Mouse (Mus musculus) macrophage (primary cell): Measurements from ENCODE around the gene Sergef. TPM values are rescaled to one million over a fixed set of nuclear protein-coding genes. Genes with fewer than 3 reads are reported as not detected.

Experiments used
- H3K27ac ChIP-seq: fragments of 350-480 bp; formaldehyde crosslinking; 2 replicates; pipeline ENCODE4 v1.9.0; 2021
- H3K36me3 ChIP-seq: fragments of 350-480 bp; formaldehyde crosslinking; 2 replicates; pipeline ENCODE4 v1.9.0; 2021; ENCODE audit errors: inconsistent target
- H3K4me3 ChIP-seq: fragments of 350-480 bp; formaldehyde crosslinking; 2 replicates; pipeline ENCODE4 v1.9.0; 2021; ENCODE audit errors: inconsistent target
- H3K79me2 ChIP-seq: fragments of 350-480 bp; formaldehyde crosslinking; 2 replicates; pipeline ENCODE4 v1.9.0; 2021; ENCODE audit errors: inconsistent target
- WGBS: methylation state at CpG from one replicate; pipeline ENCODE4 v1.1.7; 2026; ENCODE audit warnings: inconsistent platforms; ENCODE audit not compliant: missing documents; 5-methylcytosine and 5-hydroxymethylcytosine counted together
- polyA plus RNA-seq: library from polyadenylated mRNA; stranded (reverse); fragments of 250-400 nt; gene quantifications from 3 replicates; pipeline ENCODE4 v1.2.4, GENCODE M21; 2018; ENCODE audit warnings: inconsistent platforms

Sergef gene
- polyA plus RNA-seq, 1 experiment from 2014 or later = 7.7 TPM

GRCm38 (mm10) chr7:46401371-46402180 lies 238.0 kb downstream of the Sergef start:
- H3K4me3 ChIP-seq = no peak overlapping the region
- no peak overlapping the region for H3K27ac ChIP-seq
- no peaks in the 10 kb centered on the region for H3K36me3 ChIP-seq
- no peaks in the 10 kb centered on the region for H3K79me2 ChIP-seq
- 69% methylated on average over 3 of the region's 3 CpGs for WGBS

GRCm38 (mm10) chr7:46400346-46400745 lies 239.3 kb downstream of the Sergef start:
- Histone ChIP-seq H3K4me3 (no peak overlapping the region), H3K79me2 (no peaks in the 10 kb centered on the region), H3K27ac (no peak overlapping the region), H3K36me3 (no peaks in the 10 kb centered on the region)
- 68% methylated on average over 8 of the region's 8 CpGs for WGBS

GRCm38 (mm10) chr7:46399676-46400075 lies 239.9 kb downstream of the Sergef start:
- WGBS = 90% methylated on average over 1 of the region's 1 CpGs

DNA sequence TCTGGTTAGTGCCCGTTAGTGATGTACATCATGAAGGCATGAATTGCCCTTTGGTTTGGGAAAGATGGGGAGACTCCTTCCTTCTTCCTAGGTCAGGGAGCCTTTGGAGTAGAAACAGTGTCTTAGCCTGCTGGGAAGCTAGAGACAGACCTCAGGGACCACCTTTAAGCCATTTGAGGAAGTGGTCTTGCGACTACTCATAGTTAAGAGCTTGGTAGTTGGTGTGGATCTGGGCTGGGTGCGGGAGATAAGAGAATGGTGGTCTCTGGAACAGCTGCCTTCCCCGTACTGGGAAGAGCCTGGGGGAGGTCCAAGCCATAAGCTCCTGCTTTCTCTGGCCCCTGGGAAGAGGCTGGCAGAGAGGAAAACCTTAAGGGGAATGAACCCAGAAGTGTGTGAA lies 241.0 kb downstream of the Sergef start:
- Histone ChIP-seq H3K36me3 (no peaks in the 10 kb centered on the region), H3K79me2 (no peaks in the 10 kb centered on the region), H3K27ac (no peak overlapping the region), H3K4me3 (no peak overlapping the region)
- 28% methylated on average over 4 of the region's 4 CpGs for WGBS

More at GRCm38 (mm10) chr7:46399676-46400075, 239.9 kb downstream of the Sergef start:
- no peak overlapping the region for H3K27ac ChIP-seq
- no peak overlapping the region for H3K4me3 ChIP-seq
- no peaks in the 10 kb centered on the region for H3K36me3 ChIP-seq
- no peaks in the 10 kb centered on the region for H3K79me2 ChIP-seq

DNA sequence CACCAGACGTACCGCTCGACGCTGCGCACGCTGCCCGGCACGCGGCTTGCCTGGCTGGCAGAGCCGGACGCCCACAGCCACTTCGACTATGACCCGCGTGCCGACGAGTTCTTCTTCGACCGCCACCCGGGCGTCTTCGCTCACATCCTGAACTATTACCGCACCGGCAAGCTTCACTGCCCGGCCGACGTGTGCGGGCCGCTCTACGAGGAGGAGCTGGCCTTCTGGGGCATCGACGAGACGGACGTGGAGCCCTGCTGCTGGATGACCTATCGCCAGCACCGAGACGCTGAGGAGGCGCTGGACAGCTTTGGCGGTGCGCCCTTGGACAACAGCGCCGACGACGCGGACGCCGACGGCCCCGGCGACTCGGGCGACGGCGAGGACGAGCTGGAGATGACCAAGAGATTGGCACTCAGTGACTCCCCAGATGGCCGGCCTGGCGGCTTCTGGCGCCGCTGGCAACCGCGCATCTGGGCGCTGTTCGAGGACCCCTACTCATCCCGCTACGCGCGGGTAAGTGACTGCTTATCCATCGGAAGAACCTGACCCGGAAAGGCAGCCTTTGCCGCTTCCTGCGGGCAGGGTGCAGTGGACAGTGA lies 241.8 kb downstream of the Sergef start:
- 20% methylated on average over 70 of the region's 70 CpGs for WGBS
- Histone ChIP-seq H3K4me3 (no peak overlapping the region), H3K36me3 (no peaks in the 10 kb centered on the region), H3K27ac (no peak overlapping the region), H3K79me2 (no peaks in the 10 kb centered on the region)

DNA sequence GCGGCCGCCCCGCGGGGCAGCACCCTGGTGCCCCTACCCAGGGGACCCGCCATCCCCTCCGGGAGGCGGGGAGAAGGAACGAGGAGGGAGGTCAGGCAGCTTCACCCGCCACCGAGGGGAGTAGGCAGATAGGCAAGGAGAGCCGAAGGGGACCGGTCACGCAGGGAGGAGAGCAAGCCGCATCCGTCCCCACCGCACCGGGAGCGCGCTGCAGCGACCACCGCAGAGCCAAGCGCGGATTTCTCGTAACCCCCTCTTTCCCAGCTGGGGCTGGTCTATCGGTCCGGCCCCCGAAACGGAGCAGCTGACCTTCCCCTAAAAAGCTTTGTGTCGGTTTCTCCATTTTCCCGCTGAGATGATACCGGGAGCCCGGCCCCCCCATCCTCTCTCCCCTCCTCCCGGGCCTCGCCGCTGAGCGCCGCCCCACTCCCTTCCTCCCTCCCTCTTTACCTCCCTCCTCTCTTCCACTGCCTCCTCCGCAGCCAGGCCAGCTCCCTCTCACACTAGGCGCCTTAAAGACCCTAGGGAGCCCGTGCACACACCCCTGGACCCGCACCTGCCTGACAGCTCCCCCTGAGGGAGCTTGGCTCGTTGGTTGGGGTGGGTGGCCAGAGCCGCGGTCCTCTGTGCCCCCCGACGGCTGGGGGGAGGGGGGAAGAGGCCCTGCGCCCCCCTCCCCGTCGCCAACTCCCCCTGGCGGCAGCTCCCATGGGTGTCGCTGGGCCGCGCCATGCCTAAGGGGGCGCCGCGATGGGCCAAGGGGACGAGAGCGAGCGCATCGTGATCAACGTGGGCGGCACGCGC lies 242.5 kb downstream of the Sergef start:
- no peaks in the 10 kb centered on the region for H3K79me2 ChIP-seq
- no peaks in the 10 kb centered on the region for H3K36me3 ChIP-seq
- H3K27ac ChIP-seq = no peak overlapping the region
- no peak overlapping the region for H3K4me3 ChIP-seq
- WGBS = 8% methylated on average over 64 of the region's 64 CpGs

DNA sequence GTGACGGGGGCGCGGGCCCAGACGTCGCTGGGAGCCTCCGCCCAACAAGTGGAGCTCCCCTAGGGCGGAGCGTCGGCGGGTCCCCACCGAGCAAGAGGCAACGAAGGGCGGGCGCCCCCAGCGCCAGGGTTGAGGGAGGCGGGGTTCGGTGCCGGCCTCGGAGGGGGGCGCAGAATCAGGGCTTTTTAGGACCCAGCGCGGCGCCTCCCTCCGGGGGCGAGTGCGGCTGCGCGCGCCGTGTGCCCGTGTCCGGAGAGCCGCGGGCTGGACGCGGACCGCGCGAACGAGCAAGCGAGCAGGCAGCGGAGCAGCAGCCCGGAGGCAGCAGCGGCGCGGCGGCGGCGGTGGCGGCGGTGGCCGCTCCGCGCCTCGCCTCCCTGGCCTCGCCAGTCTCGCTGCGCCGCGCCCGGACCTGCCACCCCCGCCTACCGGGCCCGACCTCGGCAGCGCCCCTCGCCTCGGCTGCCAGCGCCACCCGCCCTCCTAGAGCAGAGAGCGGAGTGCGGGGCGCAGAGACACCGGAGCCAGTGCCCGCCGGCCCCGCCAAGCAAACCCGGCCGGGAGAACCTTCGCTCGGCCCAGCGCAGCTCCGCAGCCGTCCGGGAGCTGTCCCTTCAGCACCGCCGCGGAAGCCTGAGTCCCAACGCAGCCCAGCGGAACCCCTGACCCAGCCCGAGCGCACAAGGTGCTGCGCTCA lies 243.2 kb downstream of the Sergef start, which contains the start of gene Kcnc1:
Kcnc1 (plus strand) TSS at position 267 of the 697 bp plus-strand sequence.
- Histone ChIP-seq H3K36me3 (no peaks in the 10 kb centered on the region), H3K79me2 (no peaks in the 10 kb centered on the region), H3K4me3 (no peak within 1 kb of the TSS), H3K27ac (no peak within 1 kb of the TSS)
- WGBS = 2% methylated on average over 68 of the region's 93 CpGs

GRCm38 (mm10) chr7:46395571-46395970 lies 244.0 kb downstream of the Sergef start:
- H3K27ac ChIP-seq = no peak overlapping the region
- H3K4me3 ChIP-seq = no peak overlapping the region
- 43% methylated on average over 6 of the region's 6 CpGs for WGBS
- no peaks in the 10 kb centered on the region for H3K79me2 ChIP-seq
- no peaks in the 10 kb centered on the region for H3K36me3 ChIP-seq

DNA sequence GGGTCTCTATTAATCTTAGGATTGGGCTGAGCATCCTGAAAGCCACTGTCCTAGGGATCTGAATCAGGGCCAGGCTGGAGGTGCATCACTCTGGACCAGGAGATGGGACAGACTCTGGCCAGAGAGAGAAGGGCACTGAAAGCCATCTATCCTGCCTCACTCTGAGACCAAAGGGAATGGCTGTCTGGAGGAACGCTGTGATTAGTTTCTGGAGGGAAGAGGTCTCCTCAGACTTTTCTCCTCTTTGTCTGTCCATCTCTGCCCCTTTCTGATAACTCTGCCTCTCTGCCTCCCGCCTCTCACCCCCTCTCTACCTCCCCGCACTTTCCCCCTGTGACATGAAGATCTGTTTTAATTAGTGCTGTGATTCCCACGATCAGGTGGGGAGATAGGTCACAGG lies 244.7 kb downstream of the Sergef start:
- Histone ChIP-seq H3K79me2 (no peaks in the 10 kb centered on the region), H3K36me3 (no peaks in the 10 kb centered on the region)
- WGBS = 79% methylated on average over 4 of the region's 4 CpGs

GRCm38 (mm10) chr7:46393718-46394511 lies 245.7 kb downstream of the Sergef start:
- Histone ChIP-seq H3K27ac (no peak overlapping the region), H3K4me3 (no peak overlapping the region), H3K36me3 (no peaks in the 10 kb centered on the region), H3K79me2 (no peaks in the 10 kb centered on the region)
- 32% methylated on average over 10 of the region's 12 CpGs for WGBS

More for the DNA sequence above, 244.7 kb downstream of the Sergef start:
- Histone ChIP-seq H3K27ac (no peak overlapping the region), H3K4me3 (no peak overlapping the region)

Other genes with a start within 250 kb of the Sergef start
- not detected in 3 replicates for gene Kcnc1, start 243.3 kb downstream of the Sergef start, polyA plus RNA-seq
- not detected in 3 replicates for gene Tph1, start 32.7 kb upstream of the Sergef start, polyA plus RNA-seq
- gene Saal1, start 70.9 kb upstream of the Sergef start, polyA plus RNA-seq = 2.0 to 3.9 TPM (median 2.7 TPM) in 3 replicates
- gene Saa3, start 75.9 kb upstream of the Sergef start, polyA plus RNA-seq = 50.5 to 83.6 TPM (median 73.1 TPM) in 3 replicates
- gene Saa4, start 92.8 kb upstream of the Sergef start, polyA plus RNA-seq = not detected in 3 replicates
- gene Saa1, start 103.2 kb upstream of the Sergef start, polyA plus RNA-seq = not detected in 3 replicates
- gene Saa2, start 112.0 kb upstream of the Sergef start, polyA plus RNA-seq = not detected in 3 replicates
- 16.3 to 29.8 TPM (median 23.7 TPM) in 3 replicates for gene Hps5, start 156.3 kb upstream of the Sergef start, polyA plus RNA-seq
- 41.4 to 101 TPM (median 42.4 TPM) in 3 replicates for gene Gtf2h1, start 156.3 kb upstream of the Sergef start, polyA plus RNA-seq
- 352 to 860 TPM (median 417 TPM) in 3 replicates for gene Ldha, start 201.7 kb upstream of the Sergef start, polyA plus RNA-seq
- gene Ldhc, start 221.4 kb upstream of the Sergef start, polyA plus RNA-seq = not detected in 3 replicates